Mouse (Mus musculus) adrenal gland, postnatal 36 days (tissue): ENCODE results near the gene Trim15. TPM values are rescaled to one million over a fixed set of nuclear protein-coding genes. Genes with fewer than 3 reads are reported as not detected.
"Not testable (repeated sequence)": the region's sequence is repeated elsewhere in the genome, so short reads cannot be mapped to it uniquely, and the experiment has no call there.

Experiments
- DNase-seq, 2 experiments: peaks; one replicate each; pipeline ENCODE4 v3.0.0; 2021; ENCODE audit warnings: mixed read lengths in 1 of 2
- long read RNA-seq, 2 experiments: library from polyadenylated mRNA; stranded (forward); transcript quantifications; one replicate each; pipeline ENCODE4 v2.0.0; 2021; ENCODE audit warnings: borderline sequencing depth in 2 of 2
- total RNA-seq, 2 experiments: library from RNA; stranded (reverse); gene quantifications; 2 replicates each; pipeline ENCODE4 v1.2.3; 2021

The Trim15 gene
- total RNA-seq = under 1 TPM in 1 of 2 experiments, not detected in 1; 0.16 TPM
- long read RNA-seq, experiment 1 = 0 reads
- long read RNA-seq, experiment 2 = 0 reads

GRCm38 (mm10) chr17:36866719-36867527, at the start of gene Trim15:
Trim15 (minus strand) TSS chr17:36867210.
- no peak for DNase-seq

GRCm38 (mm10) chr17:36915076-36915475, 48.1 kb upstream of the Trim15 start:
- DNase-seq = peak; percentile 62 to 81

- DNase-seq = peak; percentile 80 to 88
These were observed 47.1 kb upstream of the Trim15 start for GRCm38 (mm10) chr17:36914108-36914507.

- no peak for DNase-seq
These were observed 45.0 kb upstream of the Trim15 start for GRCm38 (mm10) chr17:36912031-36912430.

- no peak for DNase-seq
These were observed 42.8 kb upstream of the Trim15 start for GRCm38 (mm10) chr17:36909802-36910201.

GRCm38 (mm10) chr17:36908235-36908634, 41.2 kb upstream of the Trim15 start:
- DNase-seq = no peak

- DNase-seq = peak in 1 of 2 experiments; percentile 7
These were observed 36.6 kb upstream of the Trim15 start for GRCm38 (mm10) chr17:36903651-36904050.

- DNase-seq = no peak
These were observed 33.7 kb upstream of the Trim15 start for GRCm38 (mm10) chr17:36900691-36901090.

GRCm38 (mm10) chr17:36900001-36900400, 33.0 kb upstream of the Trim15 start:
- no peak for DNase-seq

GRCm38 (mm10) chr17:36899376-36899775, 32.4 kb upstream of the Trim15 start:
- DNase-seq = no peak

- no peak for DNase-seq
These were observed 30.7 kb upstream of the Trim15 start, which contains the start of gene Trim31 for GRCm38 (mm10) chr17:36897552-36898205. Trim31 (plus strand) TSS chr17:36898118.

GRCm38 (mm10) chr17:36897065-36897464, 30.1 kb upstream of the Trim15 start:
- no peak for DNase-seq

GRCm38 (mm10) chr17:36896583-36896982, 29.6 kb upstream of the Trim15 start:
- DNase-seq = peak; percentile 19 to 53

- no peak for DNase-seq
These were observed 26.4 kb upstream of the Trim15 start for GRCm38 (mm10) chr17:36893387-36893786.

- DNase-seq = peak; percentile 36 to 62
These were observed 25.4 kb upstream of the Trim15 start for GRCm38 (mm10) chr17:36892362-36892761.

GRCm38 (mm10) chr17:36891496-36891895, 24.5 kb upstream of the Trim15 start:
- not testable (repeated sequence) for DNase-seq

- DNase-seq = no peak
These were observed 23.3 kb upstream of the Trim15 start, which contains the start of gene Trim40 for GRCm38 (mm10) chr17:36890073-36890903. Trim40 (minus strand) TSS chr17:36890123.

GRCm38 (mm10) chr17:36885132-36885790, 18.3 kb upstream of the Trim15 start:
- DNase-seq = no peak

GRCm38 (mm10) chr17:36883350-36883749, 16.3 kb upstream of the Trim15 start:
- DNase-seq = no peak

- no peak for DNase-seq
These were observed 7.6 kb upstream of the Trim15 start for GRCm38 (mm10) chr17:36874636-36875035.

GRCm38 (mm10) chr17:36869955-36870810, 3.2 kb upstream of the Trim15 start:
- DNase-seq = peak; percentile 10 to 51
